Mouse (Mus musculus) MEL (cell line): Measurements from ENCODE around the gene Flad1. TPM values are rescaled to one million over a fixed set of nuclear protein-coding genes. Genes with fewer than 3 reads are reported as not detected.

Experiments used
- DNase-seq: peaks from one replicate; pipeline ENCODE4 v3.0.0; 2011; ENCODE audit warnings: low read depth, low spot score
- H3K27ac ChIP-seq: 2 replicates; pipeline ENCODE4 v1.5.1; 2012; ENCODE audit warnings: low read depth, mild to moderate bottlenecking, control low read depth, low read length, moderate library complexity; ENCODE audit not compliant: control insufficient read depth
- H3K27me3 ChIP-seq, 2 experiments: fragments of 150-350 bp in 1 of 2; sonication (generic) in 1 of 2; 2 replicates each; pipeline ENCODE4 v1.6.1; 2012; ENCODE audit warnings: low read length in 2 of 2, mild to moderate bottlenecking in 2 of 2, improper control_type of control experiment in 1 of 2, moderate library complexity in 1 of 2; ENCODE audit not compliant: insufficient read depth in 2 of 2, control insufficient read depth in 1 of 2
- H3K36me3 ChIP-seq, 2 experiments: 2 replicates each; pipeline ENCODE4 v1.6.1; 2012 to 2014; ENCODE audit warnings: low read length in 2 of 2, improper control_type of control experiment in 1 of 2, inconsistent platforms in 1 of 2, mild to moderate bottlenecking in 1 of 2; ENCODE audit not compliant: insufficient read depth in 2 of 2, control insufficient read depth in 1 of 2
- H3K4me1 ChIP-seq, 2 experiments: fragments of 150-350 bp in 1 of 2; sonication (generic) in 1 of 2; 2 replicates each; pipeline ENCODE4 v1.6.1; 2012; ENCODE audit warnings: low read length in 2 of 2, improper control_type of control experiment in 1 of 2, mild to moderate bottlenecking in 1 of 2; ENCODE audit not compliant: insufficient read depth in 2 of 2, control insufficient read depth in 1 of 2
- H3K4me3 ChIP-seq, 2 experiments: fragments of 150-350 bp in 1 of 2; sonication (generic) in 1 of 2; 2 replicates each; pipeline ENCODE4 v1.5.1; 2012; ENCODE audit warnings: low read depth in 2 of 2, low read length in 2 of 2, mild to moderate bottlenecking in 2 of 2, moderate library complexity in 2 of 2, control low read depth in 1 of 2, improper control_type of control experiment in 1 of 2; ENCODE audit not compliant: control insufficient read depth in 1 of 2, insufficient read depth in 1 of 2
- H3K79me2 ChIP-seq: 2 replicates; pipeline ENCODE4 v1.6.1; 2012; ENCODE audit warnings: mild to moderate bottlenecking, low read length, moderate library complexity; ENCODE audit not compliant: control insufficient read depth, poor library complexity, insufficient read depth
- H3K9ac ChIP-seq: 2 replicates; pipeline ENCODE4 v1.6.1; 2012; ENCODE audit warnings: low read depth, mild to moderate bottlenecking, control low read depth, low read length, moderate library complexity; ENCODE audit not compliant: control insufficient read depth, poor library complexity, severe bottlenecking
- H3K9me3 ChIP-seq: fragments of 150-350 bp; sonication (generic); replicated peaks from 2 replicates; pipeline ENCODE4 v1.6.1; 2012; ENCODE audit warnings: mild to moderate bottlenecking, low read length, improper control_type of control experiment, moderate library complexity; ENCODE audit not compliant: insufficient read depth
- CHD1 ChIP-seq: IDR thresholded peaks from 2 replicates; pipeline ENCODE4 v1.6.1; 2012; ENCODE audit warnings: low read depth, mild to moderate bottlenecking, inconsistent platforms, low read length, improper control_type of control experiment
- CHD2 ChIP-seq: IDR thresholded peaks from 2 replicates; pipeline ENCODE4 v1.6.1; 2011; ENCODE audit warnings: low read length, improper control_type of control experiment
- CTCF ChIP-seq, 3 experiments: IDR thresholded peaks in 2 of 3; conservative IDR thresholded peaks in 1 of 3; 2 replicates each; pipeline ENCODE4 v1.5.1; 2011 to 2012; ENCODE audit warnings: low read length in 3 of 3, low read depth in 2 of 3, mild to moderate bottlenecking in 2 of 3, improper control_type of control experiment in 1 of 3, inconsistent platforms in 1 of 3, mixed read lengths in 1 of 3, moderate library complexity in 1 of 3; ENCODE audit not compliant: control insufficient read depth in 1 of 3, insufficient read depth in 1 of 3, poor library complexity in 1 of 3, severe bottlenecking in 1 of 3
- E2F4 ChIP-seq: IDR thresholded peaks from 2 replicates; pipeline ENCODE4 v1.6.1; 2011; ENCODE audit warnings: low read depth, low read length, improper control_type of control experiment, borderline replicate concordance
- EP300 ChIP-seq, 2 experiments: IDR thresholded peaks; 2 replicates each; pipeline ENCODE4 v1.6.1; 2011; ENCODE audit warnings: improper control_type of control experiment in 2 of 2, low read length in 2 of 2, low read depth in 1 of 2, mild to moderate bottlenecking in 1 of 2
- ETS1 ChIP-seq: IDR thresholded peaks from 2 replicates; pipeline ENCODE4 v1.6.1; 2012; ENCODE audit warnings: low read depth, mild to moderate bottlenecking, inconsistent platforms, low read length, improper control_type of control experiment, moderate library complexity
- GABPA ChIP-seq: IDR thresholded peaks from 2 replicates; pipeline ENCODE4 v1.6.1; 2012; ENCODE audit warnings: low read depth, mild to moderate bottlenecking, inconsistent platforms, low read length, improper control_type of control experiment, moderate library complexity
- GATA1 ChIP-seq: IDR thresholded peaks from 2 replicates; pipeline ENCODE4 v1.6.1; 2011; ENCODE audit warnings: low read depth, low read length, improper control_type of control experiment
- JUND ChIP-seq: IDR thresholded peaks from 2 replicates; pipeline ENCODE4 v1.6.1; 2011; ENCODE audit warnings: low read depth, mild to moderate bottlenecking, improper control_type of control experiment, low read length
- KAT2A ChIP-seq: conservative IDR thresholded peaks from 2 replicates; pipeline ENCODE4 v1.6.1; 2012; ENCODE audit warnings: low read depth, low read length, improper control_type of control experiment, inconsistent platforms
- MAX ChIP-seq: IDR thresholded peaks from 2 replicates; pipeline ENCODE4 v1.6.1; 2011; ENCODE audit warnings: low read length, improper control_type of control experiment
- MAZ ChIP-seq: IDR thresholded peaks from 2 replicates; pipeline ENCODE4 v1.6.1; 2012; ENCODE audit warnings: low read depth, mild to moderate bottlenecking, inconsistent platforms, low read length, improper control_type of control experiment
- MEF2A ChIP-seq: IDR thresholded peaks from 2 replicates; pipeline ENCODE4 v1.6.1; 2014; ENCODE audit warnings: low read depth, mild to moderate bottlenecking, inconsistent platforms, low read length, improper control_type of control experiment; ENCODE audit not compliant: poor library complexity, insufficient replicate concordance, severe bottlenecking; ENCODE audit errors: extremely low read depth
- MXI1 ChIP-seq: IDR thresholded peaks from 2 replicates; pipeline ENCODE4 v1.6.1; 2011; ENCODE audit warnings: mild to moderate bottlenecking, low read depth, low read length, improper control_type of control experiment
- NRF1 ChIP-seq: IDR thresholded peaks from 2 replicates; pipeline ENCODE4 v1.6.1; 2014; ENCODE audit warnings: low read depth, mild to moderate bottlenecking, inconsistent platforms, low read length, improper control_type of control experiment, moderate library complexity; ENCODE audit not compliant: poor library complexity, insufficient read depth, severe bottlenecking
- POLR2A ChIP-seq, 2 experiments: IDR thresholded peaks; 2 replicates each; pipeline ENCODE4 v1.6.1; 2011 to 2012; ENCODE audit warnings: low read length in 2 of 2, mild to moderate bottlenecking in 2 of 2, control low read depth in 1 of 2, improper control_type of control experiment in 1 of 2, low read depth in 1 of 2, moderate library complexity in 1 of 2; ENCODE audit not compliant: control insufficient read depth in 1 of 2, insufficient read depth in 1 of 2, poor library complexity in 1 of 2
- POLR2AphosphoS2 ChIP-seq: IDR thresholded peaks from 2 replicates; pipeline ENCODE4 v1.6.1; 2011; ENCODE audit warnings: low read length, improper control_type of control experiment
- RAD21 ChIP-seq: IDR thresholded peaks from 2 replicates; pipeline ENCODE4 v1.6.1; 2011; ENCODE audit warnings: mild to moderate bottlenecking, low read depth, low read length, improper control_type of control experiment
- RCOR1 ChIP-seq: IDR thresholded peaks from 2 replicates; pipeline ENCODE4 v1.6.1; 2012; ENCODE audit warnings: low read depth, mild to moderate bottlenecking, inconsistent platforms, low read length, improper control_type of control experiment
- SIN3A ChIP-seq: IDR thresholded peaks from 2 replicates; pipeline ENCODE4 v1.6.1; 2012; ENCODE audit warnings: low read length, improper control_type of control experiment, inconsistent platforms
- SMC3 ChIP-seq: IDR thresholded peaks from 2 replicates; pipeline ENCODE4 v1.6.1; 2011; ENCODE audit warnings: low read depth, low read length, improper control_type of control experiment
- TBP ChIP-seq: IDR thresholded peaks from 2 replicates; pipeline ENCODE4 v1.8.0; 2011; ENCODE audit warnings: low read depth, low read length, improper control_type of control experiment
- TCF12 ChIP-seq: IDR thresholded peaks from 2 replicates; pipeline ENCODE4 v1.6.1; 2014; ENCODE audit warnings: low read depth, mild to moderate bottlenecking, inconsistent platforms, low read length, improper control_type of control experiment, moderate library complexity
- USF1 ChIP-seq: IDR thresholded peaks from 2 replicates; pipeline ENCODE4 v1.6.1; 2014; ENCODE audit warnings: low read depth, mild to moderate bottlenecking, inconsistent platforms, low read length, improper control_type of control experiment, moderate library complexity
- USF2 ChIP-seq, 2 experiments: IDR thresholded peaks; 2 replicates each; pipeline ENCODE4 v1.6.1; 2011 to 2012; ENCODE audit warnings: improper control_type of control experiment in 2 of 2, low read length in 2 of 2, borderline replicate concordance in 1 of 2, inconsistent platforms in 1 of 2, low read depth in 1 of 2, mild to moderate bottlenecking in 1 of 2; ENCODE audit not compliant: insufficient read depth in 1 of 2
- ZNF384 ChIP-seq: IDR thresholded peaks from 2 replicates; pipeline ENCODE4 v1.6.1; 2012; ENCODE audit warnings: low read depth, mild to moderate bottlenecking, inconsistent platforms, low read length, improper control_type of control experiment
- polyA plus RNA-seq, 2 experiments: library from polyadenylated mRNA; stranded (reverse) in 1 of 2; unstranded in 1 of 2; fragments of >175 nt in 1 of 2; fragments of >200 nt in 1 of 2; gene quantifications; 2 replicates each; pipeline versions ENCODE4 v1.2.1 to v1.2.4; 2012; ENCODE audit warnings: low replicate concordance in 2 of 2, low read depth in 1 of 2; ENCODE audit not compliant: insufficient read length in 2 of 2, insufficient read depth in 1 of 2, missing spikeins in 1 of 2
- total RNA-seq: library from RNA; depleted of rRNA; stranded (reverse); fragments of 300-350 nt; gene quantifications from 2 replicates; pipeline ENCODE4 v1.2.3, GENCODE M21; 2012

The Flad1 gene
- total and polyA plus RNA-seq, 3 experiments = 42.9 to 54.2 TPM; not detected in 1

- no peak overlapping the region for H3K4me3 ChIP-seq
- DNase-seq = peak; percentile 83
- H3K27me3 ChIP-seq = peaks cover under 1 to 6% of the 10 kb centered on the region in 2 experiments
- H3K4me1 ChIP-seq = peaks cover 0 to 13% of the 10 kb centered on the region in 2 experiments; a peak in 2 of 4 replicates
- H3K79me2 ChIP-seq = no peaks in the 10 kb centered on the region
- no peak overlapping the region for H3K9ac ChIP-seq
- no peaks in the 10 kb centered on the region for H3K9me3 ChIP-seq
- TF ChIP-seq CHD2 = no peak
- peak; percentile 11 to 59; a peak in 2 of 4 replicates for TF ChIP-seq EP300 (IDR thresholded peaks at IDR 0.05; ENCODE audit: low read depth in 1 of 2, low read length in 2 of 2)
- TF ChIP-seq POLR2A (IDR thresholded peaks at IDR 0.05; ENCODE audit: control insufficient read depth in 1 of 2, insufficient read depth in 1 of 2, low read depth in 1 of 2, low read length in 2 of 2, poor library complexity in 1 of 2) = no peak
- TF ChIP-seq NRF1 = no peak
- no peak for TF ChIP-seq SMC3
- TF ChIP-seq GABPA = no peak
- TF ChIP-seq JUND = no peak
- peak; percentile 52; the same call in 1 of the 2 replicates for TF ChIP-seq RCOR1
- no peak for TF ChIP-seq CHD1
- TF ChIP-seq SIN3A = no peak
- no peak for TF ChIP-seq RAD21
- TF ChIP-seq MEF2A = no peak
- TF ChIP-seq ETS1 = 0 out of 2 replicates have a peak, but pooled peaks have one; percentile 15
- TF ChIP-seq KAT2A = no peak
- peak; percentile 59 for TF ChIP-seq GATA1
- peak; percentile 99 for TF ChIP-seq TBP
- peaks cover 0 to 5% of the 10 kb centered on the region in 2 experiments; a peak in 2 of 4 replicates for H3K36me3 ChIP-seq
- H3K27ac ChIP-seq = no peak overlapping the region
Measured at GRCm38 (mm10) chr3:89360237-89360636, 51.4 kb downstream of the Flad1 start.

- peaks cover 0 to 4% of the 10 kb centered on the region in 2 experiments; a peak in 2 of 4 replicates for H3K27me3 ChIP-seq
Measured at GRCm38 (mm10) chr3:89359630-89360029, 52.0 kb downstream of the Flad1 start.

More at GRCm38 (mm10) chr3:89359630-89360029, 52.0 kb downstream of the Flad1 start:
- Histone ChIP-seq H3K36me3 (peaks cover 0 to 5% of the 10 kb centered on the region in 2 experiments; a peak in 2 of 4 replicates), H3K27ac (no peak overlapping the region), H3K4me1 (peaks cover 0 to 13% of the 10 kb centered on the region in 2 experiments; a peak in 2 of 4 replicates), H3K4me3 (no peak overlapping the region), H3K9ac (no peak overlapping the region), H3K9me3 (no peaks in the 10 kb centered on the region), H3K79me2 (no peaks in the 10 kb centered on the region)
- TF ChIP-seq MXI1 = no peak
- TF ChIP-seq JUND = no peak
- no peak for TF ChIP-seq POLR2AphosphoS2
- TF ChIP-seq NRF1 = no peak
- TF ChIP-seq USF2 (IDR thresholded peaks at IDR 0.05; ENCODE audit: borderline replicate concordance in 1 of 2, insufficient read depth in 1 of 2, low read depth in 1 of 2, low read length in 2 of 2) = no peak
- TF ChIP-seq USF1 = no peak
- TF ChIP-seq MAZ = no peak
- no peak for TF ChIP-seq ZNF384
- no peak for TF ChIP-seq EP300 (IDR thresholded peaks at IDR 0.05; ENCODE audit: low read depth in 1 of 2, low read length in 2 of 2)
- no peak for TF ChIP-seq CTCF (IDR thresholded peaks at IDR 0.05 in 2 of 3, conservative IDR thresholded peaks at IDR 0.05 in 1 of 3; ENCODE audit: control insufficient read depth in 1 of 3, insufficient read depth in 1 of 3, low read depth in 2 of 3, low read length in 3 of 3, poor library complexity in 1 of 3, severe bottlenecking in 1 of 3)
- no peak for TF ChIP-seq TCF12
- TF ChIP-seq CHD1 = no peak
- TF ChIP-seq E2F4 = no peak
- no peak for TF ChIP-seq MAX
- TF ChIP-seq SIN3A = no peak
- no peak for TF ChIP-seq TBP
- DNase-seq = no peak
